Mouse (Mus musculus): ENCODE measurements at regions not wholly inside any gene's neighbourhood (a gene's known extent, or its start where the extent isn't known, plus 50 kb on each side); places are given as distances from the start of the nearest gene placed in this dataset.

DNA sequence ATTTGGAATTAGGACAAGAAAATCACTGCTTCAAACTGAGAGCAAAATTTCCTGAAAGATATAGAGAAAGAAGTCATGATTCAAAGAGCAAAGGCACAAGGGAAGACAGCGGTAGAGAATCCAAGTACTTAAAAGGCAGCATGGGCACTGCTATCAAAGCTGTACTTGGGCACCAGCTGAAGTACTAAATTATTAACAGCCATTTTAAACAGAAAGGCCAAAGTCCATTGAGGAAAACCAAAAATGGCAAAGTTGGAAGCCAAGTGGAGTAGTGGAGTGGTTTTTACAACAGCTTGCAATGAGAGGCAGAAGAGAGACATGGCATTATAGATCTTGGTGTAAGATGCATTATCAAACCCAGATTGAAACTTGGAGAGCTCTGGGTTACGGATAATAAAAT is 291.8 kb upstream of the Mpdz start:
- TF ChIP-seq CTCF (conservative IDR thresholded peaks at IDR 0.05; ENCODE audit: insufficient read depth, insufficient read length, low read depth, low read length) (no peak), POLR2A (IDR thresholded peaks at IDR 0.05; ENCODE audit: low read depth, low read length) (no peak)

Measured in kidney, adult 2 months (tissue).